Mouse (Mus musculus) midbrain, embryonic 14.5 days (tissue): ENCODE data around the gene Idh2. TPM values are rescaled to one million over a fixed set of nuclear protein-coding genes. Genes with fewer than 3 reads are reported as not detected.

Source experiments
- ATAC-seq: fragments of 200-750 bp; cut with Nextera tagmentation; 2 replicates; pipeline ENCODE4 v1.8.0; 2017; ENCODE audit warnings: moderate number of reproducible peaks, moderate library complexity; ENCODE audit not compliant: low FRiP score, low TSS enrichment
- DNase-seq: peaks from one replicate; pipeline ENCODE4 v3.0.0-alpha.2; 2015
- H3K27ac ChIP-seq: fragments of 300-500 bp; sonication (generic); replicated peaks from 2 replicates; pipeline ENCODE4 v1.5.1; 2014; ENCODE audit warnings: mild to moderate bottlenecking, low read depth, low read length, moderate library complexity
- H3K27me3 ChIP-seq: fragments of 300-500 bp; sonication (generic); 2 replicates; pipeline ENCODE4 v1.6.1; 2014; ENCODE audit warnings: low read length, control low read depth, mixed read lengths; ENCODE audit not compliant: control insufficient read depth, insufficient read depth
- H3K36me3 ChIP-seq: fragments of 300-500 bp; sonication (generic); 2 replicates; pipeline ENCODE4 v1.6.1; 2014; ENCODE audit warnings: low read length, control low read depth; ENCODE audit not compliant: control insufficient read depth, insufficient read depth
- H3K4me1 ChIP-seq: fragments of 300-500 bp; sonication (generic); 2 replicates; pipeline ENCODE4 v1.6.1; 2014; ENCODE audit warnings: mild to moderate bottlenecking, antibody characterized with exemption, low read length, control low read depth; ENCODE audit not compliant: control insufficient read depth, insufficient read depth
- H3K4me2 ChIP-seq: fragments of 300-500 bp; sonication (generic); 2 replicates; pipeline ENCODE4 v1.6.1; 2014; ENCODE audit warnings: mild to moderate bottlenecking, low read length, moderate library complexity
- H3K4me3 ChIP-seq: fragments of 300-500 bp; sonication (generic); replicated peaks from 2 replicates; pipeline ENCODE4 v1.5.1; 2014; ENCODE audit warnings: low read depth, low read length
- H3K9ac ChIP-seq: fragments of 300-500 bp; sonication (generic); replicated peaks from 2 replicates; pipeline ENCODE4 v1.6.1; 2014; ENCODE audit warnings: mild to moderate bottlenecking, low read length, moderate library complexity
- H3K9me3 ChIP-seq: fragments of 300-500 bp; sonication (generic); 2 replicates; pipeline ENCODE4 v1.6.1; 2016; ENCODE audit warnings: low read length, control low read depth, mixed read lengths; ENCODE audit not compliant: control insufficient read depth
- WGBS: fragments of 180-500 bp; shearing (Covaris S2); extraction: QIAGEN DNeasy Blood & Tissue Kit; methylation state at CpG from one replicate; pipeline ENCODE4 v1.1.7; 2014; 5-methylcytosine and 5-hydroxymethylcytosine counted together
- polyA plus RNA-seq: library from polyadenylated mRNA; unstranded; fragments of >200 nt; fragmentation: Nextera tagmentation; extraction: Ambion mirVana; gene quantifications from 2 replicates; pipeline ENCODE4 v1.2.1, GENCODE M21; 2014

The Idh2 gene
- polyA plus RNA-seq, 1 experiment from 2014 or later: 232 TPM

- WGBS: 96% methylated on average over 20 of the region's 20 CpGs
- ATAC-seq: no peak
- H3K9ac ChIP-seq: no peak overlapping the region
Measured at GRCm38 (mm10) chr7:80095598-80096309, 19.4 kb downstream of the Idh2 start.

DNA sequence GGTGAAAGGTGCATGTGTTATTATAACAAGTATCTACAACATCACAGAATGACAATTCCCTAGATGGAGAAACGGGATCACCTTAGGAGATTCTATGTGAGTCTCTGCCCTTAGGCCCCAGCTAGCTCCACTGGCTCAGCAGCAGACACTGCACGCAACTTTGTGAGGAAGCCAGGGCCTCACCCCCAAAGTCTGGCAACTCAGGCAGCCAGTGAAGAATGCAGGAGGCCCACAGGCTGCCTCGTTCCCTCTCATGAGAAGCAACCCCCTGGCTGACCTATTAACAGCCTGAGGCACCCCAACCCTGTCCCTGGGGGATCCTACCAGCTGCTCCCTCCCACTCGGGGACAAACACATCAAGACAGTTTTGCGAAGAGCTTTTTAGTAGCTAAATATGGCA, 20.7 kb downstream of the Idh2 start:
- no peak overlapping the region for H3K4me2 ChIP-seq
- WGBS: 64% methylated on average over 5 of the region's 5 CpGs

More at GRCm38 (mm10) chr7:80095598-80096309, 19.4 kb downstream of the Idh2 start:
- H3K9me3 ChIP-seq: no peaks in the 10 kb centered on the region
- no peak overlapping the region for H3K27ac ChIP-seq
- no peaks in the 10 kb centered on the region for H3K27me3 ChIP-seq
- H3K4me1 ChIP-seq: no peaks in the 10 kb centered on the region
- no peak overlapping the region for H3K4me2 ChIP-seq
- H3K36me3 ChIP-seq: peaks cover 97% of the 10 kb centered on the region
- DNase-seq: no peak
- no peak overlapping the region for H3K4me3 ChIP-seq

GRCm38 (mm10) chr7:80092351-80093046, 22.7 kb downstream of the Idh2 start:
- WGBS: 75% methylated on average over 9 of the region's 9 CpGs
- peaks cover 94% of the 10 kb centered on the region for H3K36me3 ChIP-seq
- H3K4me3 ChIP-seq: no peak overlapping the region
- no peaks in the 10 kb centered on the region for H3K9me3 ChIP-seq
- no peak overlapping the region for H3K4me2 ChIP-seq
- DNase-seq: no peak
- no peaks in the 10 kb centered on the region for H3K27me3 ChIP-seq
- no peak overlapping the region for H3K9ac ChIP-seq
- H3K27ac ChIP-seq: no peak overlapping the region
- H3K4me1 ChIP-seq: no peaks in the 10 kb centered on the region
- no peak for ATAC-seq

More for the DNA sequence above, 20.7 kb downstream of the Idh2 start:
- H3K9me3 ChIP-seq: no peaks in the 10 kb centered on the region
- H3K4me1 ChIP-seq: no peaks in the 10 kb centered on the region
- no peak overlapping the region for H3K9ac ChIP-seq
- H3K27ac ChIP-seq: no peak overlapping the region
- H3K36me3 ChIP-seq: peaks cover 97% of the 10 kb centered on the region
- DNase-seq: no peak
- ATAC-seq: no peak
- H3K27me3 ChIP-seq: no peaks in the 10 kb centered on the region
- H3K4me3 ChIP-seq: no peak overlapping the region

DNA sequence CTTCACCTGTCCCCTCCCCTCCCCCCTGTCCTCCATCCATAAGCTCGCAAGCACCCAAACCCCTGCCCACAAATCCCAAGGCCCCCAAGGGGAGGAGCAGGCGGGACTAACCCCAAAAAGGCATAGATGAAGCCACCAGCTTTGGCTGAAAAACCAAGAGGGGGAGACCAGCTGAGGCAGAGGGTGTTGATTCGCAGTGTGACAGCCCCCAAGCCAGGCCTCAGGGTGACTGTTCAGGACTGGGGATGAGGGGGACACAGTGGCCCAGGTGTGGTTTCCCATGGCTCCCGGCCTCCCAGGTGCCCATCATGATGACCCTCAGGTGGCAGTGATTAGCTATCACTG, 23.4 kb downstream of the Idh2 start:
- Histone ChIP-seq H3K4me3 (no peak overlapping the region), H3K4me1 (no peaks in the 10 kb centered on the region), H3K36me3 (peaks cover 94% of the 10 kb centered on the region), H3K9me3 (no peaks in the 10 kb centered on the region), H3K9ac (no peak overlapping the region), H3K4me2 (no peak overlapping the region), H3K27me3 (no peaks in the 10 kb centered on the region), H3K27ac (no peak overlapping the region)
- 86% methylated on average over 4 of the region's 4 CpGs for WGBS
- DNase-seq: no peak
- ATAC-seq: no peak

DNA sequence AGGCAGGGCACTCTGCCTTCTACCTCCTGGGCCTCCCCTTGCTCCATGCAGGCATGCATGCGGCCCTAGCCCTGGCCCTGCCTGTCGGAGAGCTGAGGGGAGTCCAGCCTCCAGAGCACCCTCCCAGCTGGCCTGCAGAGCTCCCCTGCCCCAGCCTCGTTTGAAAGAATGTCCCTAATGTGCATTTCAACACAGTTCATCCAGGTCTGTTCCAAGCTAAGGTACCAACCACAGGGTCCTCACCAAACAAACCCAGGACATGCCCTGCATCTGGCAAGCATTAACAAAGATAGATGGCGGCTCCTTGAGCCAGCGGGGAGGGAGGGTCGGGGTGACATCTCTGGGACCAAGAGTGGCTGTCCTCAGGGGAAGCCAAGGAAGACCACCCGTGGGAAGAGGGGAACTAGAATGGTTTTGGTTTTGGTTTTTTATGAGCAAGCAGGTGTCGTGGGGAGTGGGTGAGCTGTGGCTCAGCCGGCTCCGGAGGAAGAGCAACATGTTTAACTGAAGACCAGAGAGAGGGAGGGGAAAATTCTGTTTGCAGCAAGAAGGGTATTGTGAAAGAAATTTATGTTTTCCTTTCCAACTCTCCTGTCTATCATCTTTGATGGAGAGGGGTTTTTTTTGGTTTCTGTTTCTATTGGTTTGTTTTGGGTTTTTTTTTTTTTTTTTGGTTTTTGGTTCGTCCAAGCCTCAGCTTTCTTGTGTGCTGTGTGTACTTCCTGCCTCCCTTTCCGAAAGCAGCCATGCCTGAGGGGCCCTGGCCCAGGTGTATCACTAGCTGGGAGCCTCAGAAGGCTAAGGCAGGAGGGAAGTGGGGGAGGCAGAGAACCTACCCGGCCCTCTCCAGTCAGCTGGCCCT, 24.0 kb downstream of the Idh2 start:
- 74% methylated on average over 13 of the region's 13 CpGs for WGBS

GRCm38 (mm10) chr7:80090191-80091003, 24.8 kb downstream of the Idh2 start:
- WGBS: 90% methylated on average over 18 of the region's 18 CpGs
- H3K27me3 ChIP-seq: no peaks in the 10 kb centered on the region
- no peaks in the 10 kb centered on the region for H3K4me1 ChIP-seq
- no peak overlapping the region for H3K9ac ChIP-seq
- H3K4me3 ChIP-seq: no peak overlapping the region
- ATAC-seq (no peak), DNase-seq (no peak)
- H3K4me2 ChIP-seq: no peak overlapping the region
- no peak overlapping the region for H3K27ac ChIP-seq
- peaks cover 90% of the 10 kb centered on the region for H3K36me3 ChIP-seq
- H3K9me3 ChIP-seq: no peaks in the 10 kb centered on the region

More for the DNA sequence above, 24.0 kb downstream of the Idh2 start:
- Histone ChIP-seq H3K4me1 (no peaks in the 10 kb centered on the region), H3K4me3 (no peak overlapping the region), H3K27me3 (no peaks in the 10 kb centered on the region), H3K4me2 (no peak overlapping the region), H3K9ac (no peak overlapping the region), H3K9me3 (no peaks in the 10 kb centered on the region), H3K27ac (no peak overlapping the region), H3K36me3 (peaks cover 94% of the 10 kb centered on the region)
- no peak for ATAC-seq
- DNase-seq: no peak

DNA sequence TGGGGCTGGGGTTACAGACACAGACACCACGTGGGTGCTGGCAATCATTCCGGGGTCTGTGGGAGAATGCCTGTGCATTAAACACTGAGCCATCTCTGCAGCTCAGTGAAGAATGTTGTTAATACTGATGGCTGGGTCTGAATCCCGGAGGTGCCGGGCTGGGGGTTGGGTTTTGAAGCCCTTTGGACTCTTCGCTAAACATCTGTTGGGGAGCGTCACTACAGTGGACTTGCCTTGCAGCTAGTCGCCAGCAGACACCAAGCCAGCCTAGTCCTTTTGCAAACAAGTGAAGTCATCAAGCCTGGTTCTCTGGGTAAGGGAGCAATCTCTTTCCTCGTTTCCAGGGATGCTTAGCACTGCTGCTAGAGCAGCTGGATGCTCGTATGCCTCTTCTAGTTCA, 27.0 kb downstream of the Idh2 start:
- H3K36me3 ChIP-seq: peaks cover 72% of the 10 kb centered on the region
- H3K4me2 ChIP-seq: no peak overlapping the region
- H3K9me3 ChIP-seq: no peaks in the 10 kb centered on the region
- ATAC-seq (no peak), DNase-seq (no peak)
- no peaks in the 10 kb centered on the region for H3K4me1 ChIP-seq
- no peak overlapping the region for H3K4me3 ChIP-seq
- no peak overlapping the region for H3K9ac ChIP-seq
- no peak overlapping the region for H3K27ac ChIP-seq
- WGBS: 86% methylated on average over 9 of the region's 9 CpGs
- no peaks in the 10 kb centered on the region for H3K27me3 ChIP-seq
